In the genomic region with DNA sequence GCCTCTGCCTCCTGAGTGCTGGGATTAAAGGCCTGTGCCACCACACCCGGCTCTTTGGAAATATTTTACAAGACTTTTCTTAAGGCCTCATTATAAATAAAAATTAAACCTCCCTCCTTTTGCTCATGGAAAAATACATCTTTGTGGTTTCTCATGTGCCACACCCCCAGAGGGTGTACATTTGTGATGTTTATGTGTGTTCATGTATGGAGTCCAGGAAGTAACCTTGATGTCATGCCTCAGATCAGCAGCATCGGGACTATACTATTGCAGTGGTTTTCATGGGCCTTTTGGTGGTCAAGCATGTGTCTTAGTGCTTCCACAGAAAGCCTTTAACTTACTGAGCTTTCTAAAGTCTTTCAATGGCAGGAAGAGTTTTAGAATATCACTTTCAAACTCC, we compare ENCODE assay signal across 22 mouse cellular contexts. TPM values are rescaled to one million over a fixed set of nuclear protein-coding genes. Genes with fewer than 3 reads are reported as not detected.
DNase-seq lines count a peak whose midpoint lies in the region; ATAC-seq lines count a peak whose summit lies in the region.
"Had no signal": no experiment of that assay in that cellular context is flagged by ENCODE, and none has a peak within 500 bp of the region (broad histone marks: within the 10 kb centered on the region; RNA-seq: fewer than 3 reads in every experiment).

No protein-coding gene starts in this region.

- no peak overlapping the region for H3K4me3 ChIP-seq in midbrain, embryonic 11.5 days (ENCODE audit: low read depth, low read length)
- no peak overlapping the region for H3K4me3 ChIP-seq in midbrain, embryonic 13.5 days (replicated peaks)

- no peaks in the 10 kb centered on the region for H3K27me3 ChIP-seq in midbrain, embryonic 11.5 days (ENCODE audit: control insufficient read depth, insufficient read depth, low read length)
- no peaks in the 10 kb centered on the region for H3K27me3 ChIP-seq in midbrain, embryonic 13.5 days
- H3K27me3 ChIP-seq: CH12.LX, Patski had no signal

- no peak for ATAC-seq in midbrain, embryonic 11.5 days (ENCODE audit: low FRiP score)
- ATAC-seq in midbrain, embryonic 13.5 days: no peak
- peak; percentile 41 for ATAC-seq in CD4-positive, CD25-positive, alpha-beta regulatory T cell, adult 4 months
- ATAC-seq in activated CD4-positive, CD25-positive, alpha-beta regulatory T cell, adult 4 months: peak; percentile 25
- peak; percentile 59 for ATAC-seq in inflammation-experienced regulatory T-cells, adult 6 months
- ATAC-seq: Patski had no signal

- H3K36me3 ChIP-seq in midbrain, embryonic 11.5 days (ENCODE audit: control insufficient read depth, insufficient read depth, low read length): no peaks in the 10 kb centered on the region
- H3K36me3 ChIP-seq in midbrain, embryonic 13.5 days: no peaks in the 10 kb centered on the region
- H3K36me3 ChIP-seq: G1E had no signal

- H3K9me3 ChIP-seq in midbrain, embryonic 11.5 days (ENCODE audit: control insufficient read depth, low read length): no peaks in the 10 kb centered on the region
- H3K9me3 ChIP-seq in midbrain, embryonic 13.5 days: no peaks in the 10 kb centered on the region
- H3K9me3 ChIP-seq: G1E had no signal

- H3K4me2 ChIP-seq in midbrain, embryonic 11.5 days: no peak overlapping the region
- no peak overlapping the region for H3K4me2 ChIP-seq in midbrain, embryonic 13.5 days (replicated peaks)

- DNase-seq in midbrain, embryonic 11.5 days (ENCODE audit: low spot score, missing footprints): peak; percentile 56
- DNase-seq in kidney, adult 18-20 months: no peak
- DNase-seq in frontal cortex, postnatal 25 days (ENCODE audit: low spot score in 2 of 2): no peak
- DNase-seq in ovary, adult 18-20 months (ENCODE audit: low spot score): no peak
- DNase-seq: adrenal gland, adult 2 months; adrenal gland, adult 8-10 months; adrenal gland, postnatal 10 days; adrenal gland, postnatal 14 days; adrenal gland, postnatal 25 days; adrenal gland, postnatal 36 days; B cell, adult 2 months; cerebellum, adult 11 months; cerebellum, adult 11-12 months; cerebellum, adult 18-20 months; cerebellum, adult 2 months had no signal

- H3K4me1 ChIP-seq in midbrain, embryonic 11.5 days (ENCODE audit: control insufficient read depth, insufficient read depth, low read length): no peaks in the 10 kb centered on the region
- no peaks in the 10 kb centered on the region for H3K4me1 ChIP-seq in midbrain, embryonic 13.5 days (replicated peaks)

- WGBS in midbrain, embryonic 11.5 days: 96% methylated on average over 2 of the region's 2 CpGs
- WGBS in midbrain, embryonic 13.5 days: 93% methylated on average over 2 of the region's 2 CpGs

- H3K9ac ChIP-seq in midbrain, embryonic 11.5 days (ENCODE audit: low read length): no peak overlapping the region
- H3K9ac ChIP-seq in midbrain, embryonic 13.5 days (replicated peaks): no peak overlapping the region

- H3K27ac ChIP-seq in midbrain, embryonic 11.5 days (ENCODE audit: low read depth, low read length): no peak overlapping the region
- H3K27ac ChIP-seq in midbrain, embryonic 13.5 days: no peak overlapping the region

RNA-seq across cellular contexts. Expression of a gene that starts 28.0 kb away (rescaled TPM):
- 1.1 and 1.2 TPM in 2 replicates for polyA plus RNA-seq in midbrain, embryonic 11.5 days (2014; fragmentation: Nextera tagmentation; extraction: Ambion mirVana)
- 0.58 and 0.95 TPM in 2 replicates for polyA plus RNA-seq in midbrain, embryonic 13.5 days (2015; fragmentation: Nextera tagmentation; extraction: Ambion mirVana)
- 10 to 100 TPM; 96.1 to 98.0 TPM for polyA plus RNA-seq in CD4-positive, CD25-positive, alpha-beta regulatory T cell, adult 4 months (2017; shearing (Covaris generic))
- polyA plus RNA-seq in activated CD4-positive, CD25-positive, alpha-beta regulatory T cell, adult 4 months (2017; shearing (Covaris generic)): 100 to 1,000 TPM; 120 to 131 TPM
- polyA plus RNA-seq in inflammation-experienced regulatory T-cells, adult 6 months (2017; shearing (Covaris generic)): 100 to 1,000 TPM; 116 to 152 (median 141) TPM
- polyA plus RNA-seq: adrenal gland, adult 2 months; G1E had no signal

RNA-seq across cellular contexts. Expression of a gene that starts 38.4 kb away (rescaled TPM):
- 0.18 and 0.22 TPM in 2 replicates for polyA plus RNA-seq in midbrain, embryonic 11.5 days (2014; fragmentation: Nextera tagmentation; extraction: Ambion mirVana)
- polyA plus RNA-seq in midbrain, embryonic 13.5 days (2015; fragmentation: Nextera tagmentation; extraction: Ambion mirVana): 0.36 and 0.44 TPM in 2 replicates
- polyA plus RNA-seq in CD4-positive, CD25-positive, alpha-beta regulatory T cell, adult 4 months (2017; shearing (Covaris generic)): 100 to 1,000 TPM; 134 to 136 TPM
- polyA plus RNA-seq in activated CD4-positive, CD25-positive, alpha-beta regulatory T cell, adult 4 months (2017; shearing (Covaris generic)): 100 to 1,000 TPM; 144 to 165 TPM
- polyA plus RNA-seq in inflammation-experienced regulatory T-cells, adult 6 months (2017; shearing (Covaris generic)): 100 to 1,000 TPM in 2 of 3 experiments, 10 to 100 TPM in 1; 91.5 to 199 (median 166) TPM
- polyA plus RNA-seq: G1E had no signal

Comparison
In these comparisons a context has a peak if more than half of its experiments do, and no peak if none do; other contexts are left out.
1. ATAC-seq: peak in CD4-positive, CD25-positive, alpha-beta regulatory T cell, adult 4 months (single experiment), activated CD4-positive, CD25-positive, alpha-beta regulatory T cell, adult 4 months (single experiment) and inflammation-experienced regulatory T-cells, adult 6 months (single experiment); none in midbrain, embryonic 11.5 days (single experiment) and midbrain, embryonic 13.5 days (single experiment).
2. RNA of a gene that starts 28.0 kb away (polyA plus RNA-seq): 116 to 152 TPM in inflammation-experienced regulatory T-cells, adult 6 months, 120 to 131 TPM in activated CD4-positive, CD25-positive, alpha-beta regulatory T cell, adult 4 months and 96.1 to 98.0 TPM in CD4-positive, CD25-positive, alpha-beta regulatory T cell, adult 4 months; 1.1 to 1.2 TPM in midbrain, embryonic 11.5 days and 0.58 to 0.95 TPM in midbrain, embryonic 13.5 days; every median in the first group is over 10 times any median in the second.
3. RNA of a gene that starts 38.4 kb away (polyA plus RNA-seq): 91.5 to 199 TPM in inflammation-experienced regulatory T-cells, adult 6 months, 144 to 165 TPM in activated CD4-positive, CD25-positive, alpha-beta regulatory T cell, adult 4 months and 134 to 136 TPM in CD4-positive, CD25-positive, alpha-beta regulatory T cell, adult 4 months; 0.36 to 0.44 TPM in midbrain, embryonic 13.5 days and 0.18 to 0.22 TPM in midbrain, embryonic 11.5 days; every median in the first group is over 10 times any median in the second.